Mouse (Mus musculus) skeletal muscle tissue, adult 2 months (tissue): ENCODE data around the gene Kit.
A peak's percentile ranks its signal among the peaks of the same experiment; 100 is the strongest.

Experiments used
- DNase-seq: peaks from one replicate; pipeline ENCODE4 v3.0.0-alpha.2; 2012; ENCODE audit warnings: low read depth, low spot score

The Kit gene

GRCm38 (mm10) chr5:75589552-75590346 is 15.0 kb downstream of the Kit start:
- no peak for DNase-seq

GRCm38 (mm10) chr5:75590961-75591360 is 16.2 kb downstream of the Kit start:
- no peak for DNase-seq

DNA sequence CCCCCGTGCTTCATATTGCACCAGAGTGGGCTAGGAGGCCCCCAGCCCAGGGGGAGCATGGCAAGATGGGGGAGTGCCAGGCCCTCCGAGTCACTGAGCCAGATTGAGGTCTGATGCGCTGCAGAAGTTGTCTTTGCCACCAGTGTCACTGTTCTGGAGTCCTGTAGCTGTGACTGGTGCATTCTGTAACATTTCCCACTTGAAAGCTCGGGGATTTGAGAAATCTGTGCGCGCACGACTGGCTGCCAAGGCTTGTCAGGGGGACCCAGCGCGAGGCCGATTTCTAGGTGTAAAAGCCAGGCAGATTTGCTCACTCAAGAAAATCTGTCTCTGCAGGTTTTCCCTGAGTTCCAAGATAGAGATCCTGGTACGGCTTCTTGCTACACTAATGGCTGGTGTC is 16.9 kb downstream of the Kit start:
- no peak for DNase-seq

- DNase-seq = no peak
Measured at GRCm38 (mm10) chr5:75595319-75595718, 20.6 kb downstream of the Kit start.

GRCm38 (mm10) chr5:75596211-75596610 is 21.5 kb downstream of the Kit start:
- no peak for DNase-seq

GRCm38 (mm10) chr5:75597316-75597715 is 22.6 kb downstream of the Kit start:
- DNase-seq = no peak

DNA sequence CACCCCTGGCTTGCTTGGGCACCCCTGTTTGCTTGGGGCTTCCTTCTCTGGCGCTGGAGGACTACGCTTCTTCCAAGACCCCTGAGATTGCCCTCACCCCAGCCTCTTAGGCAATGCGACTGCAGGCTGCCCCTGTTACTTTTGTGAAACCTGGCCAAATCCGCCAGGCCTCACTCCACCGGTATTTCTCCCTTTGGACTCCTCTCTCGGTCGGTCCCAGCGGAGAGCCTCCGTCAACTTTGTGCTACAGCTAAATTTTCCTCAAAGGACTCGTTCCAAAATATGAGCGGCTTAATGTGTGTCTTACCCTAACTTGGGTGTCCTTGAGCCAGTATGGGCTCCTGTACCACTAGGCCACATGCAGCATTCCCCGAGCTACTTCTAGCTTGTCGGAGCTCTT is 23.8 kb downstream of the Kit start:
- DNase-seq = no peak

DNA sequence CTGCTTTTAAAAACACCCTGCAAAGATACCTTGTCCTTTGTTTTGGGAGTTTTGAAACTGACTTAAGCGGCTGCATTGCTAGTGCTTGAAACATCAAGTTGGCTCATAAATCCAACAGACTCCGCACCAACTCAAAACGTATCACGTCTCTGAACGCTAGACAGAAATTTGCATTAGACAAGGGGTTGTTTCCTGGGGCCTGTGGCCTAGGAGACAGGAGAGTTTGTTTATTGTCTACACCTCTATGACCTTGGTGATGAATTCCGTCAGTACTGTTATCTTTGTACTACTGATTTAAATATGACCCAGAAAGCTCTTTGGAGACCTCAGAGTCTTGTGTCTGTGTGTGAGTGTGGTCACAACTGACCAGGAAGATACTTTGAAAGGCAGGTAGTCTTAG is 25.3 kb downstream of the Kit start:
- no peak for DNase-seq

DNA sequence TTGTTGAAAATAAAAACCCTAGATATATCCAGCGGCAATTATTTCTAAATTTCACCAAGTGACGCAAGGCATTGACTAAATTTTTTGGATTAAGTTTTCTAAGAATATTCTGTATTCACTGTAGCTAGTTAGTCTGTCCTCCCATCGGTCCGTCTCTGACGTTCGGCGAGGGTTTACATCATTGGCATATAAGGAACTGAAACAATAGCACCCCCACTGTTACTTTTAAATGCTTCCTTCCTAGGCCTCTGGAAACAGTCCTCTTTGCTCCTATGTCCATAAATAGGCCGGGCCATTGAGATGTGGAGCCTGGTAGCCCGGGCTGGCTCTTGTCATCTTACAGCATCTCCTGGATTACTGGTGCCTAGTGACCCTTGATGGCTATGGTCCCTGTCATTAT is 29.5 kb downstream of the Kit start:
- no peak for DNase-seq

GRCm38 (mm10) chr5:75606898-75607297 is 32.2 kb downstream of the Kit start:
- DNase-seq = peak; percentile 10

DNA sequence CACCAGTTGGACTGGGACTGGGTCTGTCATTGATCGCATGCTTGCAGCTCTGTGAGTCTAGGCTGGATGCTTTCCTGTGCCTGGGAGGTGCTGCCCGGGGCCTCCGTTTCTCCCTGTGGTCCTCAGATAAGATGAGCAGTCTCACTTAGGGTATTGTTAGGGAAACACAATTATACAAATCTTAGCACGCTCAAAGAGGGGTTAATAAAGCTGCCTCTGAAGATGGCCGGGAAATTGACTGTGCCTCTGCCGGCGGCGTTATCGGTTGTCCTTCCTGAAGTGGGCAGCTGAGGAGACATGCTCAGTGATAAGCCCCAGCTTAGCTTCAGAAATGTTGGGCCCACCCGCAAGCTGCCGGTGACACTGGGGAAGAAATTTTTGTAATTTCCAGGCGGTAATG is 33.3 kb downstream of the Kit start:
- DNase-seq = no peak

DNA sequence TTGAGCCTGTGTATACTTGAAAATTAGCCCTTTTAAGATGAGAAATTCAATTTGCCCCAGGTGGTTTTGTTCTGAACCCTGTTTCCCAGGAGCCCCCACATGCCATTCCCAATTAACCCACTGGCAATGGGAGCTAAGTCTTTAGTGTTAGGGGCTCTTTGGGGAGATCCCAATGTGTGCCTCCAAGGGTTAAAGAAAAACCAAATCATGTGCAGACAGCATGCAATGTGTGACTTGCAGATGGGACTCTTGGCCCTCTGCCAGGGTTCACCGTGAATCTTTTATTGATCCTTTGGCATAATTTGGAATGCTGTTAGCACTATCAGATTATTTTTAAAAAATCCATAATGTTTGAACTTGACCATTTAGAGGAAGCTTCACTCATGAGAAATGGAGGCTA is 37.7 kb downstream of the Kit start:
- DNase-seq = no peak

- DNase-seq = no peak
Measured at GRCm38 (mm10) chr5:75612926-75613325, 38.2 kb downstream of the Kit start.

DNA sequence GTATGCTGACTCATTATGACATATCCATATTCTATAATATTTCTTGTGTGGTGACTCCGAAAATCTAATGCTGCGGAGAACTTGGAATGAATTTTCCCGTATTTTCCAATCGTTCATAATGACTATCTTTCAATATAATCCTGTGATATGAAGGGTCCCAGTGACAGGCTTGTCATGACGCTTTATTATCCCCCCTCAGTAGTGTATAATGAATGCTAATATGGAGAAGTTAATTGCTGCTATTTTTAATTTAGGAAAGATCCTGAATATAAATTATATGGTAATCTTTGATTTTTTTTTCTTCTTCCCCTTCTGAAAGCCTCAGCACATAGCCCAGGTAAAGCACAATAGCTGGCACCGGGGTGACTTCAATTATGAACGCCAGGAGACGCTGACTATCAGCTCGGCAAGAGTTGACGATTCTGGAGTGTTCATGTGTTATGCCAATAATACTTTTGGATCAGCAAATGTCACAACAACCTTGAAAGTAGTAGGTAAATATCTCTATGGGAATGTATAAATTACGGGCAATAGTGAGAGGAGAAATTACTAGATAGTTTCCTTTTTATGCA is 40.4 kb downstream of the Kit start:
- no peak for DNase-seq

DNA sequence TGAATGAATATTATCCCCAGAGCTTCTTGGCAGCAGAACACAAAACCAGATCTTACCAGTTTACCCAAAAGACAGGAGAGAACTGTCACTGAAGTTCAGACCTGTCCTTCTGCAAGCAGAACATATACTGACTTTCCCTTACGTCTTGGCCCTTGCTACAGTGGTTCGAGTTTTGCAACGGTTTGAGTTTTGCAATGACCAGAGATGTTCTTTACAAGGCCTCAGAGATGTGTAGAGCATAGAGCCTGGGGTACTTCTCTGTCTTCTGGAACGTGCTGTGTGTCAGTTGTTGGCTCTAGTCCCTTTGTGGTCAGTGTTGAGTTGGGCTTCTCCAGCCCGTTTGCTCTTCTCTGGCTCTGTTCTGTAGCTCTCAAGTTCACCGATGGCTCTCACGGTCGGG is 40.9 kb downstream of the Kit start:
- DNase-seq = no peak

DNA sequence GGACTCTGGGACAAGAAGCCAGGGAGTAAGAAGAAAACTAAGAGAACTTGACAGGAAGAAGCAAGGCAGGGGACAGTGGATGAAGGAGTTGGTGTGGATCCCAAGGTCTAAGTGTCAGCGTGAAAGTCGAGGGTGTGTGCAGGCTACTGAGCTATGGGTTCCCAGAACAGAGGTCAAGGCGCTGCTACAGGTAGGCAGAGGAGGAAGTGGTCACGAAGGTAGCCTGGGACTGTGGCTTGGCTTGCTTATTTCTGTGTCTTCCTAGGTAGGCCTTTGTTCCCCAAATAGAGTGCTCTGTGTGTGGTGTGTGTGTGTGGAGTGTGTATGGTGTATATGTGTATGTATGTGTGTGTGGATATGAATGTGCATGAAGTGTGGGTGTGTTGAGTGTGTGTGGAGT is 47.7 kb downstream of the Kit start:
- no peak for DNase-seq

GRCm38 (mm10) chr5:75623007-75623406 is 48.3 kb downstream of the Kit start:
- DNase-seq = no peak

GRCm38 (mm10) chr5:75623520-75623919 is 48.8 kb downstream of the Kit start:
- DNase-seq = no peak

GRCm38 (mm10) chr5:75623993-75624706 is 49.4 kb downstream of the Kit start:
- no peak for DNase-seq

DNA sequence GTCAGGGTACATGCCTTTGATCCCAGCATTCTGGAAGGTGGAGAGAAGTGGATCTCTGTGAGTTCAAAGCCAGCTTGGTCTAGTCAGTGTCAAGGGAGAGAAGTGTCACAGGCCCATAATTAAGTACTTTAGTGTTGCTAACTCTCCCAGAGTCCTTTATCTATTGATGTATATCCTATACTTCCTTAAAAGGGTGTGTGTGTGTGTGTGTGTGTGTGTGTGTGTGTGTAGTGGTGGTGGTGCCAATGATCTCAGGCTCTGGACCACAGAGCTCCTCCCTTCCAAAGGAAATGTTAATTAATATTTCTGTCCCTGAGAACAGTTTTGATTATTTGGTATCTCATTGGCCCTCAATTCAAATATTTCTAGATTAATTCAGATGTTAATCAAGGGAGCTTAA is 50.3 kb downstream of the Kit start:
- no peak for DNase-seq

GRCm38 (mm10) chr5:75626284-75626683 is 51.6 kb downstream of the Kit start:
- no peak for DNase-seq

DNA sequence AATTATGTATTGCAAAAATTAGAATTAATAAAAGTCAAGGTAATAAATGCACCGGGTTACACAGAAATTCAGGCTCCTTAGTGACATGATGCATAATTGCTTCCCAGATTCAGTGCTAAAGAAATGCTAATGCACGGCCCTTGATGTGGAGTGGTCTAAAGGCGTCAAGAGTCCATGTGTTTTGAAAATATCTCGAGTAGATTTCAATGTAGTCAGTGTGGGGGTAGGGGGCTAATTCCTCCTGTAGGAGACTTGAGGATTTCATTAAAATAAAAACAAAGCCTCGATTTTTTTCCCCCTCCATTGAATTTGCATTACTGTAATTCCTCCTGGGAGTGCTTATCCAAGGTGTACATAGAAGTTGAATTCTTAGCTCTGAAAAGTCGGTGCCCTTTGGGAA is 52.0 kb downstream of the Kit start:
- DNase-seq = no peak

GRCm38 (mm10) chr5:75632257-75632656 is 57.5 kb downstream of the Kit start:
- no peak for DNase-seq
